Mouse (Mus musculus) stomach, postnatal 0 days (tissue): ENCODE measurements around the gene Cnnm4. TPM values are rescaled to one million over a fixed set of nuclear protein-coding genes. Genes with fewer than 3 reads are reported as not detected.

ENCODE experiments used
- ATAC-seq: fragments of 200-750 bp; cut with Nextera tagmentation; 2 replicates; pipeline ENCODE4 v1.8.0; 2017; ENCODE audit not compliant: low FRiP score, low TSS enrichment
- DNase-seq: peaks from one replicate; pipeline ENCODE4 v3.0.0-alpha.2; 2016; ENCODE audit warnings: low spot score
- H3K27ac ChIP-seq: fragments of 300-500 bp; sonication (generic); replicated peaks from 2 replicates; pipeline ENCODE4 v1.5.1; 2014; ENCODE audit warnings: mild to moderate bottlenecking, control low read depth
- H3K27me3 ChIP-seq: fragments of 300-500 bp; sonication (generic); 2 replicates; pipeline ENCODE4 v1.6.1; 2014; ENCODE audit warnings: low read length; ENCODE audit not compliant: control insufficient read depth, insufficient read depth
- H3K36me3 ChIP-seq: fragments of 300-500 bp; sonication (generic); 2 replicates; pipeline ENCODE4 v1.6.1; 2014; ENCODE audit warnings: low read length, mixed read lengths; ENCODE audit not compliant: control insufficient read depth, insufficient read depth
- H3K4me1 ChIP-seq: fragments of 300-500 bp; sonication (generic); replicated peaks from 2 replicates; pipeline ENCODE4 v1.6.1; 2014; ENCODE audit warnings: antibody characterized with exemption; ENCODE audit not compliant: control insufficient read depth, insufficient read depth
- H3K4me2 ChIP-seq: fragments of 300-500 bp; sonication (generic); replicated peaks from 2 replicates; pipeline ENCODE4 v1.6.1; 2014; ENCODE audit warnings: low read depth, mild to moderate bottlenecking, control low read depth, moderate library complexity
- H3K4me3 ChIP-seq: fragments of 300-500 bp; sonication (generic); 2 replicates; pipeline ENCODE4 v1.5.1; 2014; ENCODE audit warnings: low read depth, low read length, control low read depth
- H3K9ac ChIP-seq: fragments of 300-500 bp; sonication (generic); 2 replicates; pipeline ENCODE4 v1.6.1; 2014; ENCODE audit warnings: mild to moderate bottlenecking, low read length, control low read depth, mixed read lengths
- H3K9me3 ChIP-seq: fragments of 300-500 bp; sonication (generic); 2 replicates; pipeline ENCODE4 v1.6.1; 2016; ENCODE audit warnings: low read length; ENCODE audit not compliant: control insufficient read depth
- CTCF ChIP-seq: IDR thresholded peaks from 2 replicates; pipeline ENCODE4 v1.5.1; 2016; ENCODE audit warnings: antibody characterized with exemption, low read depth, mild to moderate bottlenecking, moderate library complexity
- EP300 ChIP-seq: optimal IDR thresholded peaks from 2 replicates; pipeline ENCODE3; 2016; ENCODE audit warnings: antibody characterized with exemption
- WGBS: fragments of 180-500 bp; shearing (Covaris S2); extraction: QIAGEN DNeasy Blood & Tissue Kit; methylation state at CpG from one replicate; pipeline ENCODE4 v1.1.7; 2014; 5-methylcytosine and 5-hydroxymethylcytosine counted together
- polyA plus RNA-seq: library from polyadenylated mRNA; unstranded; fragments of >200 nt; fragmentation: Nextera tagmentation; extraction: Ambion mirVana; gene quantifications from 2 replicates; pipeline ENCODE4 v1.2.1, GENCODE M21; 2015

The Cnnm4 gene
- polyA plus RNA-seq, 1 experiment from 2014 or later, result 18.2 TPM

- 58% methylated on average over 8 of the region's 8 CpGs for WGBS
- no peaks in the 10 kb centered on the region for H3K4me1 ChIP-seq
- no peak overlapping the region for H3K4me2 ChIP-seq
- peaks cover 8% of the 10 kb centered on the region; the same call in 1 of the 2 replicates for H3K36me3 ChIP-seq
- no peak overlapping the region for H3K9ac ChIP-seq
- TF ChIP-seq EP300, result no peak
- no peak for TF ChIP-seq CTCF
- no peak overlapping the region for H3K27ac ChIP-seq
- DNase-seq (no peak), ATAC-seq (no peak)
- no peaks in the 10 kb centered on the region for H3K27me3 ChIP-seq
- no peaks in the 10 kb centered on the region for H3K9me3 ChIP-seq
- H3K4me3 ChIP-seq, result no peak overlapping the region
Observed at GRCm38 (mm10) chr1:36530485-36530884, 59.1 kb downstream of the Cnnm4 start.

DNA sequence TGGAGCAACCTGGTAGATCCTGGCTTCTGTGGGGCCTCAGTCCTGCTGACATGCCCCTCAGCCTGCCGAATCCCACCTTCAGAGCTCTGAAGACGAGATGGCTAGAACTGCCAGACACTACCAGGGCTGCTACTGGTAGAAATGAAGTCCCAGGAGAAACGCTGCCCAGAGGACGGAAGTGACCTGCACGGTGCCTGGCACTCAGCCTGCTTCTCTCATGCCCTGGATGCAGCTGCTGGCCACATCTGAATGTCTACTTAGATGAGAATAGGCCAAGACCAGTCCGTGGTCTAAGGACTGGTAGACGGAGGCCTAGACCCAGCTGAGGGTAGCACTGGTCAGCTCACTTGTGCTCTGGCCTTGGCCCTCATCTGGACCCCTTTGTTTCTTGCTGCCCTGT, 59.5 kb downstream of the Cnnm4 start:
- WGBS, result 88% methylated on average over 7 of the region's 7 CpGs
- no peak overlapping the region for H3K9ac ChIP-seq
- peaks cover 4% of the 10 kb centered on the region; the same call in 1 of the 2 replicates for H3K36me3 ChIP-seq
- ATAC-seq, result no peak
- H3K4me3 ChIP-seq, result no peak overlapping the region
- no peak for DNase-seq
- TF ChIP-seq CTCF (no peak), EP300 (no peak)
- H3K27me3 ChIP-seq, result no peaks in the 10 kb centered on the region
- H3K4me2 ChIP-seq, result no peak overlapping the region
- H3K4me1 ChIP-seq, result no peaks in the 10 kb centered on the region
- H3K9me3 ChIP-seq, result no peaks in the 10 kb centered on the region
- no peak overlapping the region for H3K27ac ChIP-seq

GRCm38 (mm10) chr1:36531461-36531860, 60.0 kb downstream of the Cnnm4 start:
- no peaks in the 10 kb centered on the region for H3K27me3 ChIP-seq
- TF ChIP-seq EP300 (no peak), CTCF (no peak)
- H3K4me2 ChIP-seq, result no peak overlapping the region
- no peak overlapping the region for H3K4me3 ChIP-seq
- DNase-seq (no peak), ATAC-seq (no peak)
- no peaks in the 10 kb centered on the region for H3K4me1 ChIP-seq
- no peak overlapping the region for H3K9ac ChIP-seq
- WGBS, result 88% methylated on average over 12 of the region's 12 CpGs
- H3K27ac ChIP-seq, result no peak overlapping the region
- no peaks in the 10 kb centered on the region for H3K9me3 ChIP-seq
- peaks cover 4% of the 10 kb centered on the region; the same call in 1 of the 2 replicates for H3K36me3 ChIP-seq

DNA sequence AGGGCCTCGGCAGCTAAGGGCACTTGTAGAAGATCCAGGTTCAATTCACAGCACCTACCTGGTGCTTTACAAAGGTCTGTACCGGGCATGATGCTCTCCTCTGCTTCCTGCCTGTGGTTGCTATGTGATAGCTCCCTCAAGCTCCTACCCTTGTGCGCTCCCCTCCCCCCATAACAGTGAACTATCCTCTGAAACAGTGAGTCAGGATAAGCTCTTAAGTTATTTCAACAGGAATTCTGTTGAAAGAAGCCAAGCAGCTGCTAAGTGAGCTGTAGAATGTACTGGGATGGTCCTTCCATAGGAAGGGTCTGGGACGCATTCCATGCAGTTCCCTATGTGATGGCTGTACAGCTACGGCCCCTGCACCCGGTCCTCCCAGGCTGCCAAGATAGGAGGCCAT, 62.1 kb downstream of the Cnnm4 start:
- H3K9me3 ChIP-seq, result no peaks in the 10 kb centered on the region
- no peak for TF ChIP-seq EP300
- TF ChIP-seq CTCF, result no peak
- H3K36me3 ChIP-seq, result peaks cover 6% of the 10 kb centered on the region; the same call in 1 of the 2 replicates
- DNase-seq (no peak), ATAC-seq (no peak)
- H3K4me1 ChIP-seq, result no peaks in the 10 kb centered on the region
- no peaks in the 10 kb centered on the region for H3K27me3 ChIP-seq
- H3K4me3 ChIP-seq, result no peak overlapping the region
- H3K4me2 ChIP-seq, result no peak overlapping the region
- 0 out of 2 replicates have a peak overlapping the region, but pooled peaks have one; percentile 23 for H3K9ac ChIP-seq
- 67% methylated on average over 6 of the region's 6 CpGs for WGBS
- H3K27ac ChIP-seq, result no peak overlapping the region

- 51% methylated on average over 6 of the region's 6 CpGs for WGBS
- no peaks in the 10 kb centered on the region for H3K4me1 ChIP-seq
- no peak overlapping the region for H3K9ac ChIP-seq
- H3K9me3 ChIP-seq, result no peaks in the 10 kb centered on the region
- no peak overlapping the region; the same call in 1 of the 2 replicates for H3K27ac ChIP-seq
- peaks cover 6% of the 10 kb centered on the region; the same call in 1 of the 2 replicates for H3K36me3 ChIP-seq
- H3K4me3 ChIP-seq, result no peak overlapping the region
- ATAC-seq (peak; percentile 61), DNase-seq (peak; percentile 41)
- H3K27me3 ChIP-seq, result no peaks in the 10 kb centered on the region
- TF ChIP-seq CTCF (peak; percentile 46), EP300 (no peak)
- no peak overlapping the region for H3K4me2 ChIP-seq
Observed at GRCm38 (mm10) chr1:36534595-36535058, 63.2 kb downstream of the Cnnm4 start.

GRCm38 (mm10) chr1:36535477-36536396, 64.3 kb downstream of the Cnnm4 start:
- WGBS, result 82% methylated on average over 11 of the region's 11 CpGs
- H3K4me3 ChIP-seq, result no peak overlapping the region

More at GRCm38 (mm10) chr1:36535477-36536396, 64.3 kb downstream of the Cnnm4 start:
- no peak for DNase-seq
- Histone ChIP-seq H3K4me1 (no peaks in the 10 kb centered on the region), H3K36me3 (peaks cover 6% of the 10 kb centered on the region; the same call in 1 of the 2 replicates), H3K27me3 (no peaks in the 10 kb centered on the region), H3K27ac (no peak overlapping the region), H3K9me3 (no peaks in the 10 kb centered on the region), H3K4me2 (no peak overlapping the region), H3K9ac (no peak overlapping the region)
- TF ChIP-seq CTCF (no peak), EP300 (no peak)
- no peak; the same call in 1 of the 2 replicates for ATAC-seq
